Mouse (Mus musculus): ENCODE measurements around the gene Ube2d3. TPM values are rescaled to one million over a fixed set of nuclear protein-coding genes. Genes with fewer than 3 reads are reported as not detected.

Gene Ube2d3
- total RNA-seq, 2 experiments from 2014 or later, result 267 to 296 TPM

Other genes with a start within 250 kb of the Ube2d3 start
- under 1 TPM; 0.27 to 0.43 TPM for gene Cenpe, start 225.6 kb upstream of the Ube2d3 start, total RNA-seq (2021)
- 1 to 10 TPM; 2.3 to 3.9 TPM for gene Bdh2, start 156.9 kb upstream of the Ube2d3 start, total RNA-seq (2021)
- gene Slc9b2, start 130.4 kb upstream of the Ube2d3 start, total RNA-seq (2021), result not detected
- gene Slc9b1, start 90.1 kb upstream of the Ube2d3 start, total RNA-seq (2021), result not detected
- gene Cisd2, start 14.2 kb upstream of the Ube2d3 start, total RNA-seq (2021), result 10 to 100 TPM; 25.8 to 30.9 TPM
- 1 to 10 TPM; 3.3 to 4.2 TPM for gene Manba, start 47.5 kb downstream of the Ube2d3 start, total RNA-seq (2021)

Measured in gastrocnemius, postnatal 36 days (tissue).